ENCODE assay signal across 24 mouse cellular contexts in the genomic region with DNA sequence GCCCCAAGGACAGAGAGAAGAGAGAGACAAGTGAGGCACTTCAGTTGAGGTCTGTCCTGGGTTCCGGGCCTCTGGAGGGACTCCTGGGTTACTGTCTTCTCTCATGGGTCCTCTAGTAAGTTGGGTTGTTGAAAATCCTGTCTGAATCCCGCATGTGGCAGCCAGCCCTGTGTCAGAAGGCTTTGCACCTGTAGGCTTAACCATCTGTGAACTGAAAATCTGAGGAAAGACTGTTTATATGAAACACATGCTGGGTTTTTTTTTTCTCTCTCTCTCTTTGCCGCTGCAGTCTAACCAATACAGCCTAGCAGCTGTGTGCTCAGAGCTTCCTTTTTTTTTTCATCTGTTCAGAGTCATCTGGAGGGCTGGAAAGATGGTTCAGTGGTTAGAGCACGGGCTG. TPM values are rescaled to one million over a fixed set of nuclear protein-coding genes. Genes with fewer than 3 reads are reported as not detected.
DNase-seq lines count a peak whose midpoint lies in the region; ATAC-seq and TF ChIP-seq lines count a peak whose summit lies in the region.
"Had no signal": no experiment of that assay in that cellular context is flagged by ENCODE, and none has a peak within 500 bp of the region (broad histone marks: within the 10 kb centered on the region; RNA-seq: fewer than 3 reads in every experiment).

No protein-coding gene starts in this region.

- no peak for TF ChIP-seq POLR2A in CH12.LX (IDR thresholded peaks at IDR 0.05; ENCODE audit: low read depth, low read length)
- TF ChIP-seq POLR2A in limb, embryonic 14.5 days (IDR thresholded peaks at IDR 0.05; ENCODE audit: borderline replicate concordance, extremely low read depth, insufficient read depth, insufficient read length), result no peak

- no peak overlapping the region for H3K4me3 ChIP-seq in CH12.LX (replicated peaks in 1 of 3; ENCODE audit: low read depth in 2 of 3, low read length in 2 of 3, poor library complexity in 1 of 3)
- H3K4me3 ChIP-seq in limb, embryonic 14.5 days (replicated peaks; ENCODE audit: low read length), result no peak overlapping the region
- H3K4me3 ChIP-seq: liver, embryonic 13.5 days; midbrain, embryonic 10.5 days; neural tube, embryonic 15.5 days had no signal

- WGBS in limb, embryonic 14.5 days, result 47% methylated on average over 4 of the region's 4 CpGs

- TF ChIP-seq RAD21 in CH12.LX (IDR thresholded peaks at IDR 0.05; ENCODE audit: low read depth, low read length), result no peak

- no peak overlapping the region for H3K4me2 ChIP-seq in CH12.LX (ENCODE audit: insufficient read depth, low read depth, poor library complexity, severe bottlenecking)
- H3K4me2 ChIP-seq in limb, embryonic 14.5 days (replicated peaks; ENCODE audit: low read depth, low read length, severe bottlenecking), result no peak overlapping the region
- H3K4me2 ChIP-seq: liver, embryonic 13.5 days; lung, embryonic 14.5 days; neural tube, embryonic 15.5 days had no signal

- no peak for TF ChIP-seq EP300 in CH12.LX (IDR thresholded peaks at IDR 0.05; ENCODE audit: low read length)

- in situ Hi-C loops in CH12.LX (cut with MboI; ENCODE audit: low pct_ligation_motif_present, low pct_unique_long_range_greater_than_20kb, low sequenced_read_pairs), result no loop called here

- no peaks in the 10 kb centered on the region for H3K36me3 ChIP-seq in CH12.LX (replicated peaks in 1 of 2; ENCODE audit: control insufficient read depth in 1 of 2, insufficient read depth in 1 of 2, low read length in 1 of 2)
- H3K36me3 ChIP-seq in limb, embryonic 14.5 days (ENCODE audit: control insufficient read depth, insufficient read depth, low read length), result no peaks in the 10 kb centered on the region
- H3K36me3 ChIP-seq: liver, embryonic 13.5 days; midbrain, embryonic 10.5 days; neural tube, embryonic 15.5 days had no signal

- no peak overlapping the region for H3K9ac ChIP-seq in CH12.LX (ENCODE audit: insufficient read depth, low read depth)
- H3K9ac ChIP-seq in limb, embryonic 14.5 days (ENCODE audit: low read depth, low read length, severe bottlenecking), result no peak overlapping the region
- H3K9ac ChIP-seq: liver, embryonic 13.5 days; lung, embryonic 14.5 days; neural tube, embryonic 15.5 days had no signal

- TF ChIP-seq CTCF in CH12.LX (conservative IDR thresholded peaks at IDR 0.05 in 1 of 2, IDR thresholded peaks at IDR 0.05 in 1 of 2; ENCODE audit: low read depth in 2 of 2, low read length in 2 of 2), result no peak

- no peaks in the 10 kb centered on the region for H3K79me2 ChIP-seq in CH12.LX (replicated peaks; ENCODE audit: control insufficient read depth, extremely low read depth, insufficient read depth, poor library complexity, severe bottlenecking)

- dilution Hi-C loops in CH12.LX (cut with MboI; ENCODE audit: extremely low pct_ligation_motif_present, extremely low pct_unique_long_range_greater_than_20kb, low sequenced_read_pairs), result no loop called here

- peaks cover 8% of the 10 kb centered on the region for H3K9me3 ChIP-seq in CH12.LX (replicated peaks; ENCODE audit: low read length)
- H3K9me3 ChIP-seq in limb, embryonic 14.5 days (ENCODE audit: control insufficient read depth, low read length), result no peaks in the 10 kb centered on the region
- H3K9me3 ChIP-seq: liver, embryonic 13.5 days; midbrain, embryonic 10.5 days; neural tube, embryonic 15.5 days had no signal

- no peak; the same call in 1 of the 2 replicates for ATAC-seq in limb, embryonic 14.5 days (ENCODE audit: low FRiP score, low read depth)
- ATAC-seq: inflammation-experienced regulatory T-cells, adult 6 months had no signal

- H3K27me3 ChIP-seq in CH12.LX (replicated peaks), result peaks cover 6% of the 10 kb centered on the region
- H3K27me3 ChIP-seq in limb, embryonic 14.5 days (ENCODE audit: control insufficient read depth, insufficient read depth, low read length), result no peaks in the 10 kb centered on the region
- H3K27me3 ChIP-seq: neural tube, embryonic 15.5 days had no signal

- no peak overlapping the region for H3K27ac ChIP-seq in CH12.LX (ENCODE audit: insufficient read depth, low read depth)
- no peak overlapping the region for H3K27ac ChIP-seq in limb, embryonic 14.5 days (replicated peaks; ENCODE audit: low read depth, low read length)
- H3K27ac ChIP-seq: liver, embryonic 13.5 days; macrophage; midbrain, embryonic 10.5 days; neural tube, embryonic 15.5 days; stomach, postnatal 0 days had no signal

- DNase-seq in embryo, embryonic 10.5 days (ENCODE audit: low spot score), result peak; percentile 22
- DNase-seq in embryo, embryonic 9.5 days (ENCODE audit: extremely low spot score), result no peak
- no peak for DNase-seq in CH12.LX (ENCODE audit: extremely low read depth)
- DNase-seq in limb, embryonic 14.5 days (ENCODE audit: low spot score), result peak; percentile 35
- DNase-seq in thymus, postnatal 14 days, result peak; percentile 69
- DNase-seq in liver, result no peak
- no peak for DNase-seq in urinary bladder, postnatal 4 days (ENCODE audit: low spot score in 2 of 2)
- DNase-seq in lung, postnatal 10 days, result no peak
- DNase-seq: adrenal gland, postnatal 14 days; cerebellum, adult 11 months; cerebellum, postnatal 10 days; gastrocnemius, postnatal 14 days; heart, postnatal 10 days; kidney, adult 2 months; kidney, postnatal 10 days; liver, embryonic 13.5 days; lung, embryonic 14.5 days; right cerebral cortex, postnatal 25 days had no signal

- peaks cover 0 to 16% of the 10 kb centered on the region in 2 experiments; a peak in 2 of 4 replicates for H3K4me1 ChIP-seq in CH12.LX (ENCODE audit: control insufficient read depth in 1 of 2, insufficient read depth in 2 of 2)
- H3K4me1 ChIP-seq in limb, embryonic 14.5 days (ENCODE audit: control insufficient read depth, insufficient read depth, low read length), result no peaks in the 10 kb centered on the region
- H3K4me1 ChIP-seq: liver, embryonic 13.5 days; neural tube, embryonic 15.5 days had no signal

TF ChIP-seq in CH12.LX, 34 proteins besides CTCF, POLR2A, EP300 and RAD21:
- no peak for TF ChIP-seq GABPA (IDR thresholded peaks at IDR 0.05; ENCODE audit: insufficient replicate concordance, low read depth, low read length)
- no peak for TF ChIP-seq ETS1 (conservative IDR thresholded peaks at IDR 0.05; ENCODE audit: low read depth, low read length)
- TF ChIP-seq ZNF384 (IDR thresholded peaks at IDR 0.05; ENCODE audit: low read depth, low read length), result peak; percentile 51
- no peak for TF ChIP-seq CHD2 (IDR thresholded peaks at IDR 0.05; ENCODE audit: low read length)
- no peak for TF ChIP-seq JUN (IDR thresholded peaks at IDR 0.05; ENCODE audit: insufficient read depth, low read depth, low read length)
- TF ChIP-seq MYC (IDR thresholded peaks at IDR 0.05; ENCODE audit: low read depth, low read length), result no peak
- no peak for TF ChIP-seq MEF2A (IDR thresholded peaks at IDR 0.05; ENCODE audit: borderline replicate concordance, low read depth, low read length)

RNA-seq across cellular contexts. Expression of gene Adamts14, which starts 38.9 kb away (rescaled TPM):
- total RNA-seq in CH12.LX (2012; rRNA removed) (1.3 and 2.7 TPM in 2 replicates), CH12.LX (2014; rRNA removed) (1.2 and 1.4 TPM in 2 replicates)
- 2.0 and 2.5 TPM in 2 replicates for polyA plus RNA-seq in CH12.LX (2012; ENCODE audit: insufficient read length, low read depth)
- 11.1 and 13.7 TPM in 2 replicates for polyA plus RNA-seq in limb, embryonic 14.5 days (2012; rRNA removed)
- polyA plus RNA-seq in limb, embryonic 14.5 days (2014; fragmentation: Nextera tagmentation; extraction: Ambion mirVana), result 3.5 and 5.1 TPM in 2 replicates
- total RNA-seq: MEL had no signal
- polyA plus RNA-seq: inflammation-experienced regulatory T-cells, adult 6 months had no signal

Comparison
In these comparisons a context has a peak if more than half of its experiments do, and no peak if none do; other contexts are left out.
1. DNase-seq: peak in embryo, embryonic 10.5 days (single experiment), limb, embryonic 14.5 days (single experiment) and thymus, postnatal 14 days (single experiment); none in embryo, embryonic 9.5 days (single experiment), CH12.LX (single experiment), liver (single experiment), urinary bladder, postnatal 4 days (0 of 2) and lung, postnatal 10 days (single experiment).